Mouse (Mus musculus) limb, embryonic 14.5 days (tissue): ENCODE results near the gene Myo10. TPM values are rescaled to one million over a fixed set of nuclear protein-coding genes. Genes with fewer than 3 reads are reported as not detected.

ENCODE experiments used
- ATAC-seq: fragments of 200-750 bp; cut with Nextera tagmentation; 2 replicates; pipeline ENCODE4 v1.8.0; 2017; ENCODE audit warnings: low read depth, moderate number of reproducible peaks, moderate TSS enrichment; ENCODE audit not compliant: low FRiP score
- DNase-seq: peaks from one replicate; pipeline ENCODE4 v3.0.0-alpha.2; 2015; ENCODE audit warnings: low spot score
- H3K27ac ChIP-seq: fragments of 300-500 bp; sonication (generic); replicated peaks from 2 replicates; pipeline ENCODE4 v1.5.1; 2014; ENCODE audit warnings: low read depth, mild to moderate bottlenecking, low read length, moderate library complexity, mixed read lengths
- H3K27me3 ChIP-seq: fragments of 300-500 bp; sonication (generic); 2 replicates; pipeline ENCODE4 v1.6.1; 2014; ENCODE audit warnings: low read length, mixed read lengths; ENCODE audit not compliant: control insufficient read depth, insufficient read depth
- H3K36me3 ChIP-seq: fragments of 300-500 bp; sonication (generic); 2 replicates; pipeline ENCODE4 v1.6.1; 2014; ENCODE audit warnings: mild to moderate bottlenecking, low read length, moderate library complexity, mixed read lengths; ENCODE audit not compliant: control insufficient read depth, insufficient read depth
- H3K4me1 ChIP-seq: fragments of 300-500 bp; sonication (generic); 2 replicates; pipeline ENCODE4 v1.6.1; 2014; ENCODE audit warnings: antibody characterized with exemption, low read length, mixed read lengths; ENCODE audit not compliant: control insufficient read depth, insufficient read depth
- H3K4me2 ChIP-seq: fragments of 300-500 bp; sonication (generic); replicated peaks from 2 replicates; pipeline ENCODE4 v1.6.1; 2014; ENCODE audit warnings: low read depth, mild to moderate bottlenecking, low read length, moderate library complexity; ENCODE audit not compliant: severe bottlenecking
- H3K4me3 ChIP-seq: fragments of 300-500 bp; sonication (generic); replicated peaks from 2 replicates; pipeline ENCODE4 v1.5.1; 2014; ENCODE audit warnings: low read length
- H3K9ac ChIP-seq: fragments of 300-500 bp; sonication (generic); 2 replicates; pipeline ENCODE4 v1.6.1; 2014; ENCODE audit warnings: mild to moderate bottlenecking, low read depth, low read length, moderate library complexity; ENCODE audit not compliant: severe bottlenecking
- H3K9me3 ChIP-seq: fragments of 300-500 bp; sonication (generic); 2 replicates; pipeline ENCODE4 v1.6.1; 2016; ENCODE audit warnings: low read length; ENCODE audit not compliant: control insufficient read depth
- POLR2A ChIP-seq: fragments of 200-500 bp; IDR thresholded peaks from 2 replicates; pipeline ENCODE4 v1.8.0; 2012; ENCODE audit warnings: inconsistent platforms, mild to moderate bottlenecking, moderate library complexity, borderline replicate concordance; ENCODE audit not compliant: insufficient read depth, insufficient read length; ENCODE audit errors: extremely low read depth
- WGBS: fragments of 180-500 bp; shearing (Covaris S2); extraction: QIAGEN DNeasy Blood & Tissue Kit; methylation state at CpG from one replicate; pipeline ENCODE4 v1.1.7; 2014; 5-methylcytosine and 5-hydroxymethylcytosine counted together
- polyA plus RNA-seq, 2 experiments: library from polyadenylated mRNA; depleted of rRNA in 1 of 2; stranded (reverse) in 1 of 2; unstranded in 1 of 2; fragments of >200 nt; fragmentation: Nextera tagmentation in 1 of 2; extraction: Ambion mirVana in 1 of 2; gene quantifications; 2 replicates each; pipeline versions ENCODE4 v1.2.1 to v1.2.3; 2012 to 2014

Gene Myo10
- polyA plus RNA-seq, 2 experiments = 26.9 to 28.8 TPM

DNA sequence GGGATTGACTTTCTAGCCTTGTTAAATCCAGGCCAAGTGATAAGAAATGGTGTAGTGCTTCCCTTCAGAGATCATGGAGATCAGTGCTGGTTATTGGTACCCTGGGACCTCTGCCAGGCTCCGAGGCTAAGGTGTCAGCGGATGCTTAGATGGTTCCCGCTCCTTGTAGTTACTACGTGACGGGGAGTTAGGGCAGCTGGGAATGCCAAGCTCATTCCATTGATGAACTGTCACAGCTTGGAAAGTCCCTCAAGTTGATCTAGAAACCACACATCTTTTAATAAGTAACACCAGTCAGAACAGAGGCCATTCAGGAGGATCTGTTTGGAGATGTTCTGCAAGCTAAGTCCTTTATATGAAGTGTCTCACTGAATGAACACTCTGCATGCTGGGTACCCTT is 16.9 kb downstream of the Myo10 start:
- H3K27ac ChIP-seq = no peak overlapping the region
- TF ChIP-seq POLR2A = no peak
- H3K4me1 ChIP-seq = peaks cover 64% of the 10 kb centered on the region
- H3K27me3 ChIP-seq = no peaks in the 10 kb centered on the region
- H3K4me3 ChIP-seq = no peak overlapping the region
- no peaks in the 10 kb centered on the region for H3K9me3 ChIP-seq
- H3K36me3 ChIP-seq = no peaks in the 10 kb centered on the region
- H3K9ac ChIP-seq = no peak overlapping the region
- H3K4me2 ChIP-seq = no peak overlapping the region
- ATAC-seq (no peak), DNase-seq (no peak)
- 79% methylated on average over 5 of the region's 5 CpGs for WGBS

DNA sequence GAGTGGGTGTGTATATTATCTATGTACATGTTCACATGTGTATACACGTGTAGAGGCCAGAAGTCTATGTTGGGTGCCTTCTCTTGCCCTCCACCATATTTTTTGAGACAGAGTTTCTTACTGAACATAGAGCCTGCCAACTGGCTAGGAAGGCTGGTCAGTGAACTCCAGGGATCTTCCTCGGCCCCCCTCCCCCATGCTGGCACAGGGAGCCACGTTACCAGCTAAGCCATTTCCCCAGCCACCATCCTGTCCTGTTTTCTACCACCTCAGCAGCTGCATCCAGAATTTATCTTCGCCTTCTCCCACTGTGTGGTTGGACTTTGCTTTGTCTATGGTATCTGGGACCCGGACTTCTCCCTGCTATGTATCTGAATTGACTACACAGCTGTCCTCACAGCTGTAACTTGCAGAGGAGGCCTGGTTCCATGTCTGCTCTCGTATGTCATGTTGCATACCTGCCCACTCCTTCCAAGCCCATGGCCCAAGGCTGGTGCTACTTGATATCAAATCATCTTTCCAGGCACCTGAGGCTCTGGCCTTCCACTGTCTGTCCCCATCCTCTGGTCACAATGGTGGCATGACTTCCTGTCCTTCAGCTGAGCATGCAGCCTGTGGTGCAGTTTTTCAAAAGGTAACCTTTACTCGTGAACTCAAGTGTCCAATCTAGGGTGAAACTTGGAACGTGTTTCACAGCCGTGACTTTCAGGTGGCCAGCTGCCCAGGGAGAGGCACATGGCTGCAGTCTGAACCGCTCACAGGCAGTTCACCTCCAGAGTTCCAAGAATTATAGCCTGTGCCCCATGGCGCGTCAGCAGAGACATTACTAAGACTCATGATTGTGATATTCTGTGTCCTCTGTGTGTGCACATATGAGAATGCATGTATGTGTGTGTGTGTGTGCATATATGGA is 18.8 kb downstream of the Myo10 start:
- Histone ChIP-seq H3K9ac (no peak overlapping the region), H3K9me3 (no peaks in the 10 kb centered on the region), H3K27ac (peak overlapping the region; percentile 63; the same call in 1 of the 2 replicates), H3K4me3 (no peak overlapping the region), H3K4me1 (peaks cover 66% of the 10 kb centered on the region), H3K27me3 (no peaks in the 10 kb centered on the region), H3K36me3 (no peaks in the 10 kb centered on the region), H3K4me2 (no peak overlapping the region)
- DNase-seq (no peak), ATAC-seq (no peak)
- 66% methylated on average over 12 of the region's 12 CpGs for WGBS
- no peak for TF ChIP-seq POLR2A

DNA sequence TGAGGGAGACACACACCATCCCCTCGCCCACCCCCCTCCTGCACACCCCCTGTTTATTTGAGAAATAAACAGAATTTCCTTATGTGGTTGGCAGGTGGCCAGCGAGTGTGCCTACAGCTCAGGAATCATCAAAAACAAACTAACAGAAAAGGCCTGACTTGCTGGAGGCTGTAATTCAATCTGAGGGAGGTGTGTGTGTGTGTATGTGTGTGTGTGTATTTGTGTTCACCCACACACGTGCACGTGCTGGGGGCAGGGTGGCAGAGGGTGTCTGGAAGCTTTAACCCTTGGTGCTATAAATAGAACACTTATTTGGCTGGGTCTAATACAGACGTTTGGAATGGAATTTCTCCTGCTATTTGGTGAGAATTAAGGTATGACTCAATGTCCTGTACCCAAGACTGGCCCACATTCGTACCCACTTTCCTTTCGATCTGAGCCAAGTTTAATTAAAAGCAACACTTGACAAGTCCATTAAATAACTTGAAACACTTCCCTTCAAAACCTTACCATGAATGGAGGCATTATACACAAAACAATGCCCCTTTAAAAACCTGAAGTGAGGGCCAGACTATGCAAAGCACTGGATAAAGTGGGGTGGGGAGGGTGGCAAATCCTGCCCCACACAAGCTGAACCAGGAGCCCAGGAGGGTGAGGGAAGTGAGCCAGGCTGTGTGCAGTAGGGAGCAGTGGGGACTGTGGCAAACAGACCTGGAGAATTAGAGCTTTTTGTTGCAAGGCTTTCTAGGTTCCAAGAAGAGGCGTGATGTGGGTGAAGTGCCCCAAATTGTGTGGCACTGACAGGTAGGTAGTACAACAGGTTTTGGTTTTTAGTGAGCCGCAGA is 20.1 kb downstream of the Myo10 start:
- no peak overlapping the region for H3K9ac ChIP-seq
- H3K27me3 ChIP-seq = no peaks in the 10 kb centered on the region
- H3K4me3 ChIP-seq = no peak overlapping the region
- H3K27ac ChIP-seq = peak overlapping the region; percentile 72
- H3K36me3 ChIP-seq = no peaks in the 10 kb centered on the region
- 25% methylated on average over 9 of the region's 9 CpGs for WGBS
- peak; percentile 60 for DNase-seq
- no peaks in the 10 kb centered on the region for H3K9me3 ChIP-seq
- ATAC-seq = peak; percentile 85
- peaks cover 55% of the 10 kb centered on the region for H3K4me1 ChIP-seq
- TF ChIP-seq POLR2A = no peak
- peak overlapping the region; percentile 17; the same call in 1 of the 2 replicates for H3K4me2 ChIP-seq

DNA sequence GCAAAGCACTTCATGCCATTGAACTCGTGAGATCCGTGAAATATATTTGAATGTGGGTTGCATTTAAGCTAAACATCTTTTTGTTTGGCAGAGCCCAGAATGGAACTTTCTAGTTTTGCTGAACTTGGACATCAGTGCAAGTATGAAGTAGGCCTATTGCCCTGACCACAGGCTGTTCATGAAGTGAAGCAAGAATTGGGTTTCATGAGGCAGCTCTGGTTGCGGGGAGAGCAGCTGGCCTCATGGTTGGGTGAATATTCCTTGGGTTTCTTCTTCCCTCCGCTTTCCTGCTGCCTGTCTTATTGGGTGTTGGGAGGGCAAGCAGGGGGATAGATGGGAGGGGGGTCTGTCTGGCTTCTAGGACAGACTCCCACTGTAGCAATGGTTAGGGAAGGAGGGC is 23.5 kb downstream of the Myo10 start:
- ATAC-seq = no peak
- no peaks in the 10 kb centered on the region for H3K27me3 ChIP-seq
- H3K4me3 ChIP-seq = no peak overlapping the region
- H3K4me2 ChIP-seq = no peak overlapping the region
- no peak overlapping the region for H3K27ac ChIP-seq
- H3K36me3 ChIP-seq = no peaks in the 10 kb centered on the region
- 73% methylated on average over 4 of the region's 4 CpGs for WGBS
- peaks cover 45% of the 10 kb centered on the region for H3K4me1 ChIP-seq
- no peak overlapping the region for H3K9ac ChIP-seq
- TF ChIP-seq POLR2A = no peak
- no peaks in the 10 kb centered on the region for H3K9me3 ChIP-seq
- no peak for DNase-seq

DNA sequence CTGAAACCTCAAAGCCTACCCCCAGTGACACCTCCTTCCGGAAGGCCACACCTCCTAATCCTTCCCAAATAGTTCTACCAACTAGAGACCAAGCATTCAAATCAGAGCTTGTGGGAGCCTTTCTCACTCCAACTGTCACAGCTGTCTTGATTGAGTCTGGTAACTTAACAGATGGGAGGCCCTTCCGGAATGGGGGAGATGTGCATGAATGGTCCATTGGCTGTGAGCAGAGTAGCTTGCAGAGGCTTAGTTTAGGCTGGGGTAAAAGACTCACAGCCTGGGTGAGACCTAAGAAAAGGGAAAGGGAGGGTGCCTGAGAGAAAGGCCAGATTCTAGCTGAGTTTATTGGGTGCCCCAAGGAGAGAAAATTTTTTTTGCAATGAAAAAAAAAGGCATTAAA is 26.0 kb downstream of the Myo10 start:
- no peak overlapping the region for H3K4me3 ChIP-seq
- H3K9ac ChIP-seq = no peak overlapping the region
- no peaks in the 10 kb centered on the region for H3K36me3 ChIP-seq
- DNase-seq (no peak), ATAC-seq (no peak)
- peaks cover 36% of the 10 kb centered on the region for H3K4me1 ChIP-seq
- H3K4me2 ChIP-seq = no peak overlapping the region
- no peaks in the 10 kb centered on the region for H3K9me3 ChIP-seq
- H3K27me3 ChIP-seq = no peaks in the 10 kb centered on the region
- no peak overlapping the region for H3K27ac ChIP-seq
- TF ChIP-seq POLR2A = no peak
- WGBS = 95% methylated on average over 2 of the region's 2 CpGs
